Mouse (Mus musculus) spleen, adult 2 months (tissue): ENCODE measurements around the gene Paip2b. TPM values are rescaled to one million over a fixed set of nuclear protein-coding genes. Genes with fewer than 3 reads are reported as not detected.

Experiments
- DNase-seq, 2 experiments: peaks; one replicate each; pipeline versions ENCODE4 v3.0.0 to v3.0.0-alpha.2; 2012 to 2021; ENCODE audit warnings: low spot score in 2 of 2, low read depth in 1 of 2
- H3K27ac ChIP-seq: fragments of 200-500 bp; 2 replicates; pipeline ENCODE4 v1.5.1; 2012; ENCODE audit warnings: low read length, inconsistent platforms; ENCODE audit not compliant: insufficient read depth
- H3K27me3 ChIP-seq: fragments of 200-500 bp; 2 replicates; pipeline ENCODE4 v1.6.1; 2012; ENCODE audit warnings: mild to moderate bottlenecking, moderate library complexity, low read length, inconsistent platforms; ENCODE audit not compliant: control insufficient read depth, insufficient read depth
- H3K36me3 ChIP-seq: fragments of 200-500 bp; 2 replicates; pipeline ENCODE4 v1.6.1; 2012; ENCODE audit warnings: mild to moderate bottlenecking, low read length, inconsistent platforms; ENCODE audit not compliant: control insufficient read depth, insufficient read depth
- H3K4me1 ChIP-seq: fragments of 200-500 bp; 2 replicates; pipeline ENCODE4 v1.6.1; 2011; ENCODE audit warnings: inconsistent platforms; ENCODE audit not compliant: control insufficient read depth, insufficient read depth, insufficient read length
- H3K4me3 ChIP-seq: fragments of 200-500 bp; 2 replicates; pipeline ENCODE4 v1.5.1; 2011; ENCODE audit warnings: mild to moderate bottlenecking, inconsistent platforms; ENCODE audit not compliant: insufficient read depth, insufficient read length; ENCODE audit errors: extremely low read depth
- CTCF ChIP-seq: fragments of 200-500 bp; IDR thresholded peaks from 2 replicates; pipeline ENCODE4 v1.5.1; 2011; ENCODE audit warnings: mild to moderate bottlenecking, inconsistent platforms; ENCODE audit not compliant: insufficient read depth, insufficient read length, insufficient replicate concordance; ENCODE audit errors: extremely low read depth
- POLR2A ChIP-seq: fragments of 200-500 bp; IDR thresholded peaks from 2 replicates; pipeline ENCODE4 v1.6.1; 2011; ENCODE audit warnings: low read depth, low read length, inconsistent platforms
- WGBS: fragments of 180-500 bp; shearing (Covaris S2); methylation state at CpG from one replicate; pipeline ENCODE4 v1.1.7; 2018; 5-methylcytosine and 5-hydroxymethylcytosine counted together
- polyA plus RNA-seq: library from polyadenylated mRNA; depleted of rRNA; stranded (reverse); fragments of >200 nt; gene quantifications from 2 replicates; pipeline ENCODE4 v1.2.3, GENCODE M21; 2012

Gene Paip2b
- polyA plus RNA-seq, 1 experiment: 6.1 TPM

DNA sequence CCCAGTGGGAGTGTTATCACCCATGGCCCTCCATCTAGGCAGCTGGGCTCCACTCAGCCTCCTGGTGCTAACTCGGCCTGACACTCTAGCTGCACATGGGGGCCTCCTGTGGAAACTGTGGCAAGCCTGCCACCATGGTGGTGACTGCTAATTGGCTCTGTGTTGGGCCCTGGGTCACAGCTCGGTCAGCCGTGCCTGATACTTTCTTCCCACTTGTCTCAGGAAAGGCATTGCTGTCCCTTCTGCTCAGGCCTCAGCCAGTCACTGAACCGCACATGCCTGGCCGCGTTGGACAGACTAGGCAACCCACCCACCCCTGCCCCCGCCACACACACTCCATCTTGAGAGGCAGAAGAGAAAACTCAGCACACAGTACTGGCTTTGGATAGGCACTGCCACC is 43.0 kb downstream of the Paip2b start:
- TF ChIP-seq POLR2A: no peak
- TF ChIP-seq CTCF: no peak
- H3K27me3 ChIP-seq: no peaks in the 10 kb centered on the region
- 87% methylated on average over 7 of the region's 7 CpGs for WGBS
- H3K36me3 ChIP-seq: no peaks in the 10 kb centered on the region
- no peak overlapping the region for H3K27ac ChIP-seq
- H3K4me3 ChIP-seq: no peak overlapping the region
- H3K4me1 ChIP-seq: no peaks in the 10 kb centered on the region
- no peak for DNase-seq

- TF ChIP-seq POLR2A: no peak
- TF ChIP-seq CTCF: no peak
These were observed 45.1 kb downstream of the Paip2b start for GRCm38 (mm10) chr6:83786426-83786825.

GRCm38 (mm10) chr6:83779026-83779425 is 52.5 kb downstream of the Paip2b start:
- 11% methylated on average over 5 of the region's 5 CpGs for WGBS
- TF ChIP-seq POLR2A (no peak), CTCF (peak; percentile 79; the same call in 1 of the 2 replicates)
- Histone ChIP-seq H3K27ac (no peak overlapping the region), H3K27me3 (no peaks in the 10 kb centered on the region), H3K4me3 (no peak overlapping the region), H3K4me1 (peaks cover 2% of the 10 kb centered on the region; the same call in 1 of the 2 replicates), H3K36me3 (no peaks in the 10 kb centered on the region)
- DNase-seq: peak in 1 of 2 experiments; percentile 53

More at GRCm38 (mm10) chr6:83786426-83786825, 45.1 kb downstream of the Paip2b start:
- H3K4me1 ChIP-seq: no peaks in the 10 kb centered on the region
- no peak overlapping the region for H3K27ac ChIP-seq
- no peaks in the 10 kb centered on the region for H3K27me3 ChIP-seq
- no peak for DNase-seq
- H3K4me3 ChIP-seq: no peak overlapping the region
- no peaks in the 10 kb centered on the region for H3K36me3 ChIP-seq
- WGBS: 84% methylated on average over 3 of the region's 3 CpGs

DNA sequence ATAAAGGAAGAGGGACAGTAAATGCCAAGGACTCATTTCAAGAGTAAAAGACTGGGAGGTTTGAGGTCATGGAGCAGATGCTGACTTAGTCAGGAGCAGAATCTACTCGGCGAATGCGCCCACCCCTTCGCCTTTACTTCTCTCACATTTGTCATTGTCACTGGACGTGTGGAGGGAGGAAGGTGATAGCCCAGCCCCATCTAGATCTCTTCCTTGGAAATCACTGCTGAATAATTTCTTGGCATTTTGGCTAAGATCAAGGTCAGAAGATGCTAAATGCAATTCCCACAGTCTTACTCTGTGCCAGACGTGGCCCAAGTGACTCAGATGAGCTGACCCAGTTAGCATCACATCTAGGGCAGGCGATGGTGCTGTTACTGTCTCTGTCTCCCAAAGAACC is 53.2 kb downstream of the Paip2b start:
- Histone ChIP-seq H3K4me1 (peaks cover 2% of the 10 kb centered on the region; the same call in 1 of the 2 replicates), H3K4me3 (no peak overlapping the region), H3K36me3 (no peaks in the 10 kb centered on the region; the same call in 1 of the 2 replicates), H3K27me3 (no peaks in the 10 kb centered on the region), H3K27ac (no peak overlapping the region)
- WGBS: 88% methylated on average over 7 of the region's 7 CpGs
- TF ChIP-seq CTCF: no peak
- no peak for TF ChIP-seq POLR2A
- DNase-seq: no peak

GRCm38 (mm10) chr6:83775638-83776293 is 55.8 kb downstream of the Paip2b start, which contains the start of gene Tex261:
Gene Tex261 (minus strand): TSS chr6:83775813.
- Histone ChIP-seq H3K4me1 (peaks cover 2% of the 10 kb centered on the region; the same call in 1 of the 2 replicates), H3K27me3 (no peaks in the 10 kb centered on the region), H3K4me3 (peak within 1 kb of the TSS; percentile 74), H3K36me3 (peaks cover 10% of the 10 kb centered on the region), H3K27ac (peak within 1 kb of the TSS; percentile 83)
- WGBS: under 1% methylated on average over 45 of the region's 45 CpGs
- TF ChIP-seq POLR2A (peak; percentile 70), CTCF (peak; percentile 64; the same call in 1 of the 2 replicates)
- DNase-seq: peak; percentile 82 to 87

DNA sequence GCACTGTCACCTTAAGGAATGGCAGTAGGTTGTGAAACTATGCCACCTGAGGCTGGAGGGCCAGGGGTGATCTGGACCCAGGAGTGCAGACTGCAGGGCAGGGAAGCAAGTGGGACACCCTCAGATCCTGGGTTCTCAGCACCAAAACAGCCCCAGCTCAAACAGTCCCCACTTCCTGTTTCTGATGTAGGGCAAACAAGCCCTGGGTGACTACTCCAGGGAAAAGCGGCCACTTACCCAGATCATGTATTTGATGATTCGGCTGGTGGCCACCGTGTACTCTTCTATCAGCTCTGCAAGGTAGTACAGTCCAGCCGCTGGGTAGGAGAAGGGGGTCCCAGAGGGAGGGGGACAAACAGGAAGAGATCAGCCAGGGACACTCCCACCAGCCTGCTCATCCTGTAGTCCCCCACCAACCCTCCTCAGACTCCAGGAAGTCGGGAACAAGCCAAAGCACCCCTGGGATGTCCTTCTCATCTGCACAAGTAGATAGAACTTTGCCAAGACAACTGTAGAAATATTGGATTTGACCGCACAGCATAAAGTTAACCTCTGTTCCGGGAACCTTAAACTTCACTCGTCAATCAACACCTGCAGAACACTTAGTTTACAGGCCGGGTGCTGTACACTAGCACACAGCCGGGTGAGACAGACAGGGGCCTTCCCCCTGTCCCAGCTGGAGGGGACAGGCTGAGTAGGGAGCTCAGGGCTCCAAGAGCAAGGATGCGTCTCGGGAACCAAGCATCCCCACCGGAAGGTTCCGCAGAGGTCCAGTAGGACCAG is 56.6 kb downstream of the Paip2b start:
- WGBS: under 1% methylated on average over 14 of the region's 14 CpGs
- TF ChIP-seq POLR2A (no peak), CTCF (no peak)
- DNase-seq: no peak
- Histone ChIP-seq H3K36me3 (peaks cover 13% of the 10 kb centered on the region), H3K27ac (peak overlapping the region; percentile 50), H3K27me3 (no peaks in the 10 kb centered on the region), H3K4me1 (peaks cover 2% of the 10 kb centered on the region; the same call in 1 of the 2 replicates), H3K4me3 (peak overlapping the region; percentile 74)
